Mouse (Mus musculus) frontal cortex, adult 2 months (tissue): Measurements from ENCODE around the gene Gm26897. TPM values are rescaled to one million over a fixed set of nuclear protein-coding genes. Genes with fewer than 3 reads are reported as not detected.

Experiments
- DNase-seq, 2 experiments: peaks; one replicate each; pipeline ENCODE4 v3.0.0; 2022; ENCODE audit warnings: low spot score in 1 of 2; ENCODE audit errors: extremely low spot score in 1 of 2
- polyA plus RNA-seq: library from polyadenylated mRNA; depleted of rRNA; stranded (reverse); fragments of >200 nt; gene quantifications from 2 replicates; pipeline ENCODE4 v1.2.3, GENCODE M21; 2012

The Gm26897 gene
- polyA plus RNA-seq, 1 experiment: not detected

DNA sequence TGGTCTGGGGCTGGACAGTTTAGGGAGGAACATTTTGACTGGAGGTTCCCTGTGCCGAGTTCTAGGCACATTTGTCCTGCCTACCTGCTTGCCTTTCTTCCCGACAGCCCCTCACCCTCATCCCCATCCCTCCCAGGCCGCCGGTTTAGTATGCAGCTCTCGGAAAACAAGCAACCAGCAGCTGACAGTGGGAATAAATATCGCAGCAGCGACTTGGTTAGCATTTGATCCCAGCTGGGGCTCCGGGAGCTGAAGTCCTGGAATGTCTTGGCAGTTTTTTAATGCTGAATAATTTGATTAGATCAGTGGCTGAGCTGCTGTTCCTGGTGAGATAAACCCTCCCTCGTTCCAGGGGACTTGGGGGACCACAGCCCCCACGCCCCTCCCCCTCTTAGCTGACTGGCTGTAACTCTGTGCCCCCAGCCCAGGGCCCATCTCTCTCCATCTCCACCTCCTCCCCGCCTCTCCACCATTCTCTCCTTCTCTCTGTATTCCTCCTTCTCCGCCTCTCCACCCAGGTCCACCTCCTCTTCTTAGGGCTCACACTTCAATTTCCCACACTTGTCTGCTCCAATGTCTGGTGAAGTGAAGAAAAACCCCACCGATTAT lies 8.7 kb downstream of the Gm26897 start:
- no peak for DNase-seq

DNA sequence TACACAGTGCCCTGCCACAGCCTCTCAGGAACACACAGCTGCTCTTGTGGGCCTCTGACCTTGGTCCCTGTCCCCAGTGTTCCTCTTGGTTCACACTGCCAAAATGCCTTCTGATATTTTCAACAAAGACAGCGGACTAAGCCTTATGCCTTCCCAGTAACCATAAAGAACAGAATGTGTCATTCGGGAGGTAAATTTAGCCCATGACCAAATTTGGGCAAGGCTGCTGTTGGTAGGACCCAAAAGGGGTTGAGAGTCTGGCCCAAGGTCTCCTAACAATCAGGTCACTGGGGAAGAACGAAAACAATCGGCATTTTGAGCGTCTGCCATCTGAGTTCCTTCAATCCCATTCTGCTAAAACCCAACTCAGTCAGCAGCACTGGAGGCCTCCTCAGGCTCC lies 15.9 kb downstream of the Gm26897 start:
- no peak for DNase-seq

DNA sequence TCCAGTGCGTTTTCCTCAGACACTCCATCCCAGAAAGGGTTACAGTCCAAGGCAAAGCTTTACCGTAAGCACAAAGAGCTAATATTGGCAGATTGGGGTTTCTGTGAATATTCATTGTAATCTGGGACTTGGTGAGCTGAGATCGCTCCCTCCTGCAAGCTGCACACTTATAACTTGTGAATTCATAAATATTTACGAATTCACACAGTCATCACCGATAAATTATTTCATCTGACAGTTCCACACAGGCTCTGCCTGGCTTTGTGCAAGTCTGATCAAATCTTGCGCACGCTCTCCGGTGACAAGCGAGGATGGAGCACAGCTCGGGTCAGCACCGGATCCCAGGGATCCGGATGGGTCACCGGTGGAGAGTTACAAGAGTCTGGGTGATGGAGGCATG lies 16.4 kb downstream of the Gm26897 start:
- DNase-seq: no peak

DNA sequence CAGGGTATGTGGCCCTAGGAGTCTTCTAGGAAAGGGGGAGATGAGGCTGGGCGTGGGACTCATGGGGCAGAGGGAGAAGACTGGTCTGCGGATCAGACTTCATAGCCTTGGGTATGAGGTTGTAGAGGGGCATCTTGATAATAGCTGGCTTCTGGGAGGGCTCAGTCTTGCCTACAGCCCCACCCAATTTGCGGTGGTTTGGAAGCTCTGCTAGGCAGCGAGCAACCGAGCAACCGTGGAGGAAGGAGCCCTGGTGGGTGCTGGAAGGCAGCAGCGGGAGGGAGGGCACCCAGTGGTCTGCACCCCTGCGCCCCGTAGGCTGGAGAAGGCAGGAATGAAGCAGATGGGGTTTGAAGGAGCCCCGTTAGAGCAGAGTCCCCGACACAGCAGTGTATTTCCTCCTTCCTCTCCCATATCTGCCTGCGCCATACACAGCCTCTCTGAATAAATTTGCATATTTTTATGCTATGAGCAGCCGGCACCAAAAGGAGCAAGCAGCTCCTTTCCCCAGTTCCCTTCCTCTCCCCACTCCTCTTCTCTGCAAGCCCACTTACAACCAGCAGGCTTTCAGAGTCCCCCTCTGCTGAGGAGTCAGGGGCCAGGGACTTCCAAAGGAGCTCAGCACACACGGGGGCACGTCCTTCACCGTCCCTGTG lies 20.9 kb downstream of the Gm26897 start:
- DNase-seq: peak in 1 of 2 experiments; percentile 56

DNA sequence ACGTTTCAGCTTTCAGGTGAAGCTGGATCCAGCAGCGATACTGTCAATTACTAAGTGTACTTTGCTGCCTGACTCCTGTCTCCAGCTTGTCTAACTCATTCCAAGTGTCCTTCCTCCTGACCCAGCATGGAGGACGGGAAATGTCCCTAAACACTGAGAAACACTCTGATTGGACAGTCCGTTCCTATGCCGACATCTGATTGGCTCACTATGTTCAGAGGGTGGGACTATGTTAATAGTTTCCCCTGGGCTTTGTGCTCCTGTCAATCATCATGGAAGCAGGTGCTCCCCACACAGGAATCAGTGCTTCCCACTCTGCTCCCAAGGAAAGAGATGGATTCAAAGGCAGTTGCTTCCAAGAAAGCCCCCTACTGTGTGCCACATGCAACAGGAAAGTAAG lies 21.6 kb downstream of the Gm26897 start:
- peak in 1 of 2 experiments; percentile 43 for DNase-seq

DNA sequence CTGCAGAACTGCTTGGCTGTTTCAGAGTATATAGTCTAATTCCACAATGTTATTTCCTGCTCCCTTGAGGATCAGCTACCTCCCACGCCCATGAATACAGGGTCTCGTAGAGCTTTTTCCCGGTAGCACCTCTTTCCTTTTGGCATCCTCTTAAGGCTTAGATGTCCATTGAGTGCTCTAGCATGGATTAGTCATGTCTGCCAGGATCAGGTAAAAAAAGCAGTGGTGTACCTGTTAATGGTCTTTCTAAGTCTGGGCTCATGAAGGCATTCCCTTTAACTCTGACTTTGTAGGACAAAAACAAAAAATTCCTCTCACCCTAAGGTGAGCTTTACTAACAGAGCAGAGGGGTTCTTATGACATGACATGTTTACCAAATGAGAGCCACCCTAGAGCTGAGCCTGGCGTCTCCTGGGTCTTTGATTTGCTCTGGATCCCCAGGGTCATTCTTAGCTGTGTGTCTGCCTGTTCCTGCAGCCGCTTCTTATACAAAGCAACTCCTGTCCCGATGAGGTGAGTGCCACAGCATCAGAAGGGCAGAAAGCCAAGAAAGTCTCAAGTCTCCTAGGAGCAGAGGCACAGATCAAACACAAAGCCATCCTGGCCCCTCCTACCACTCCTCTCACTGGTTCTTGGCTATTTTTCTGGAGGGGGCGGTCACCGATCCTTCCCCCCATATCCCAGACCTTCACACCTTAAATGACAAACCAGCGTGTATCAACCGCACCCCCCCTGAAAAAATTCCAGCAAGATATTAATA lies 27.2 kb downstream of the Gm26897 start:
- peak in 1 of 2 experiments; percentile 35 for DNase-seq

DNA sequence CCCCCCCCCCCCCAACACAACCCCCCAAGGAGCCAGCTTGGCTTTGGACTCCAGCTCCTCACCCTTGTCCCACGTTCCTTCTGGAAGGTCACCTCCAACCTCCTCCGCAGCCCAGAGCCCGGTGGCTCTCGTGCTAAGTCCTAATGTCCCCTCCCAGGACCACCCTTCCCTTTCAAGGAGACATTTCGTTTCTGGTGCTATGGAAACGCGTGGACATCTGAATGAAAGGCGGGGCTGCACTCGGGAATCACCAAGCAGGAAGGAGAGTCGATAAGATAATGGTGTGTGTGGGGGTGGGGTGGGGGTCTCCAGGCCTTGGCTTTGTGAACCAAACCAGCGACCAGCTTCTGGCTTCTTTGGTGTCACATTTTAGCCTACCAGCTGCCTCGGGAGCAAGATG lies 27.9 kb downstream of the Gm26897 start:
- DNase-seq: no peak

DNA sequence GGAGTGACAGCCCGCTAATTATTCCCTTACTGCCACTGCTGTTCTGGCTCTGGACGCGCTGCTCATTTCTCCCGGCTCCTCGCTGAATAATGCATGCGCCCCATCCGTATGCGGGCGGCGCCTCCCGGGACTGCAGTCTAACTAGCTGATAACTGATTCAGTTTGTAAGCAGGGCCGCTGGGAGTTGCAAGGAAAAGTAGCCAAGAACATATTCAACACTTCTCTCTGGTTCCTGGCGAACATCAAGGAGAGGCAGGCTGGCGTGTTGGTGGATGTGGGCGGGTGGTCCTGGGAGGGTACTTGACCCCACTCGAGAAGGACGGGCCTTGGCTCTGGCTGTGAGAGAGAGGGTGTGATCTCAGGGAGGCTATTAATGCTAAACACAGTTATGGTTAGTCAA lies 28.4 kb downstream of the Gm26897 start:
- peak; percentile 84 to 90 for DNase-seq

DNA sequence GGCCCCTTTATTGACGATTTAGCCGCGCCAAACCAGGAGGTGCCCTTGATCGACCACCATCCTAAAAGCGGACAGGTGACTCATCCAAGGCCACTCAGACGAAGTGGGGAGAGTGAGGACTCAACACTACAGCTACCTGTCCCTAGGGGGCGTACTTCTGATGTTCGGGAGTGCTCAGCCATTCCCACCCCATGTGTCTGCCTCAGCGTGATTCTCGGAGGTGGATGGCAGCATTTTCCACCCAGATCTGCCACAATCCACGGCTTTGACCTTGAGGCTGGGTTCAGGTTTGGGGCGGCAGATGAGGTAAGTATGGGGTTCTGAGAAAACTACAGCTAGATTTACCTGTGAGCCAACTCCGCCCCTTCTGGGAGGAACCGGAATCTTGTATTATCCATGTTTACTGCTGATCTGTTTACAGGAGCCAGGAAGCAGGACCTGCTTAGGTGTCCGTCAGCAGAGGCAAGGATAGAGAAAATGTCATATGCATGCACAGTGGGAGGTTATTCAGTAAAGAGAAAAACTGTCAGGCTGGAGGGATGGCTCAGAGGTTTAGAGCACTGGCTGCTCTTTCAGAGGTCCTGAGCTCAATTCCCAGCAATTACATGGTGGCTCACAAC lies 32.1 kb downstream of the Gm26897 start:
- DNase-seq: no peak

DNA sequence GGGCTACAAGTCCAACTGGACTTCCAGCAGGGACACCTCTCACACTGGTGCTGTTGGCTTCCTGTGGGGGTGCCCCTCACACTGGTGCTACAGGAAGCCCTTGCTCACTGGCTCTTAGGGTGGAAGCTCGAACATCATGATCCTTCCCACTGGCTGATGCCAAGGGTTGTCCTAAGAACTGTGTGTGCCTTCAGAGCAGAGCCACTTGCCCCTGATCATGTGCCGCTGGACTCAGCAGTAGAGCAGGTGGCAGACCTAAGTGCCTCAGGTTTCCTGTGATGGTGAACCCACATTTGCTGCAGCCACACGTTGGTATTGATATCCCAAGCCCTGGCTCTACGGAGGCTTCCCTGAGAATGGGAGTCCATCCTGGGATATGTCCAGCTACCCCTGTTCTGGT lies 33.0 kb downstream of the Gm26897 start:
- no peak for DNase-seq

DNA sequence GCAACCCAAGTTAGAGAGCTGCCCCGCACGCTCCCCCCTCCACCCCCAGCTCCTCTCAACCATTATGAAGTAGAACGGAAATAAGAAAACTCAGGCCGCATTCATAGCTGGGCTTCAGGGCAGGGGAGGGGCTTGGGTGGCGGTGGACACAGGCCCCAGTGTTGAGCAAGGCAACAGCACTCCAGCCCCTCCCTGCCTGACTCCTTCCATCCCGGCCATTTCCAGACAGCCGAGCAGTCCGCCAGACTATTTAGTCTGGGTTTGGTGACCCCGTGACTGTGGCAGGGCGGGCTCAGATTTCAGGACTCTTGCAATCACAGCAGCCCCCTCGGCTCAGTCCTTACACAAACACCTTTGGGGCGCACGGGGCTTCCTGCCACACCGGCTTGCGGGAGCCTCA lies 36.5 kb downstream of the Gm26897 start:
- no peak for DNase-seq

DNA sequence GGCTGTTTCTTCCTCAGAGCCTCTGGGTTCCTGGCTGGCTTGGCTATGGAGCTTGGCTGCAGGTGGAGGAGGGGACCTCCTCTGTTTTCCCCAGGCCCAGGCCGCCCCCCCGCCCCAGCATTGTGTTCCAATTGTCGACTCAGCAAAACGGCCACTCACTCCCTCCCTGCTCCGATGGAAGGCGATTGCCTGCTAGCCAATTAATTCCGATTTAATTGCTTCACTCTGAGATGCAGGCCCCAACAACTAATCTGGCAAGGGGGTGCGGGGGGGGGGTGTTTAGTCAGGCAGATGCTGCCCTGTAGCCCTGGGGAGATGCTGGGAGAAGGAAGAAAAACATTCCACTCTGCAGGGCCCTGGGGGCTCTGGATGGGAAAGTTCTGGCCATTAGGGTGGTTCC lies 38.4 kb downstream of the Gm26897 start:
- DNase-seq: no peak

DNA sequence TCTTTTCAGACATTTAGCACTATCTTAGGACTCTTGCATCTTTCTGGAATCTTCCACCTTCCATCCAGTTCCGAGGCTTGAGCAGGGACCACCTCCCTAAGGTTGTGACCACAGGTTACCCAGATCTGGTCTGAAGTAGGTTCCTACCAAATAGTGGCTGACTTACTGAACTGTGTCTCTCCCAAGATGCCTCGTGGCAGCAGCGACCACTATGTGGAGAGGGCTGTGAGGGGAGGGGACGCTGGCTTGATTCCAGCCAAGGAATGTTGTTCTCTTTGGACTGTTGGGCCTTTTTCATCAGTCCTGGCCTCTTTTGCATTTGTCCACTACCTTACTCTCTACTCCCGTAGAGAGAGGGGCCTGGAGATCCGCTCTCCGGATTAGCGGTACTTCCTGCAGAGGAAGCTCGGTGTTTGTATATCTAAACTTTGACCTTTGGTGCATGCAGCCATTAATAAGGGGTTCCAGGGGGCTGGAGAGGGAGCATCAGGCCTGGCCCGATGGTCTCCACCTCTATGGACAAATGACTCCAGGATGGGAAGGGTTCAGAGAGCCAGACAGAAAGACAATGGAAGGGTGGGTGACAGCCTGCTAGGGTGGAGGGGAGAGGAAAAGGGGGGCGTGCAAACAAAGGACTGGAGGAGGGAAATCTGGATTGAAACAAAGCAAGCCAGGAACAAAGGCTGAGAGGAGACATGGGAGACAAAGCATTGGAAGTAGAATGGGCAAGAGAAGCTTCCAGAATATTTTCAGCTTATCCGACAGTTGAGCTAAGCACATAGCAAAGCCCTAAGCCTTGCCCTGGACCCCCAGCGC lies 39.1 kb downstream of the Gm26897 start:
- no peak for DNase-seq

DNA sequence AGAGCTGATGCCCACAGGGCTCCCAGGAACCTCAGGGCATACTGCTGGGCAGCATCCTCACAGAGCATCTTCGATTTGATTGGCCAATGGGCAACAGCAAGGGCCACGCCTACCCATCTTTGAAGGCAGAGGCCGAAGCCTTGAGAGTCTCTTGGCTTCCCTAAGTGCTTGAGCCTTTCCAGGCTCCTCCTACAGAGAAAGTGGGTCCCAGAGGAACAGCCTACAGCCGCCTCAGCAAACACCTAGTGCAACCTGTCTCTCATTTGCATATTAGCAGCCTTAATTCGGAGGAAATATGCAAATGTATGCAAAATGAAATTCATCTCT lies 39.6 kb downstream of the Gm26897 start:
- no peak for DNase-seq

DNA sequence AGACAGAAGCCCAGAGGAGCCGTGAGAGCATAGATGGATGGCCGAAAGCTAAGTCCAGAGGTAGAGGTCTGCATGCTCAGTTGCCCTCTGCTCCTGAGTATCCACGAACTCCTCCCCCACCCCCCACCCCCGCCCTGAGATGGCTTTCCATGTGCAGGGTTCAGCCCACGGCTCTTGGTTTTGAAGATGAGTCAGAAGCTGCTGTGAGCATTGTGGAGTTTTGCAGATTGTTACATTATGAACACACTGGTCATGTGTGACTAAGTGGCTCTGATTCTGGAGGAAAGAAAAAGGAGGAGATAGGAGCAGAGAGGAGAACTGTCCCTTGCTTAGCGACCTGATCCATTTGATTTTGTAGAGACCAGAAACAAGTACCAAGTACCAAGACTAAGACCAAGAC lies 42.5 kb downstream of the Gm26897 start:
- DNase-seq: no peak

DNA sequence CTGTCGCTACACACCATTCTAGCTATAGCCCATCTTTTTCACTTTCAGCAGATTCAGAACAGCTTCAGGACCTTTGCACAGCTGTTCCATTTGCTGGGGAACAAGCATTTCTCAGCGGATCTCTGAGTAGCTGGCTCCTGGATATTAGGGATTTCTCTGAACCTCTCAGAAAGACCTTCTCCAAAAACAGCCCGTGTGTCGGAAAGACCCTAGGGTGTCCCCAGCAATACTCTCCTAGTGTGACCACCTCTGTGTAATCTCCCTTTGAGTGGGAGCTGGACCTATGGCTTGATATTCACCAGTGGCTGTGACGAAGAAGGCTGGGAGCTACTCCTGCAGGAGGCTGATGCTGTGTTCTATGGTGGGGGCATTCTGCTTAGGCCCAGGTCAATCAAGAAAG lies 44.4 kb downstream of the Gm26897 start:
- no peak for DNase-seq

DNA sequence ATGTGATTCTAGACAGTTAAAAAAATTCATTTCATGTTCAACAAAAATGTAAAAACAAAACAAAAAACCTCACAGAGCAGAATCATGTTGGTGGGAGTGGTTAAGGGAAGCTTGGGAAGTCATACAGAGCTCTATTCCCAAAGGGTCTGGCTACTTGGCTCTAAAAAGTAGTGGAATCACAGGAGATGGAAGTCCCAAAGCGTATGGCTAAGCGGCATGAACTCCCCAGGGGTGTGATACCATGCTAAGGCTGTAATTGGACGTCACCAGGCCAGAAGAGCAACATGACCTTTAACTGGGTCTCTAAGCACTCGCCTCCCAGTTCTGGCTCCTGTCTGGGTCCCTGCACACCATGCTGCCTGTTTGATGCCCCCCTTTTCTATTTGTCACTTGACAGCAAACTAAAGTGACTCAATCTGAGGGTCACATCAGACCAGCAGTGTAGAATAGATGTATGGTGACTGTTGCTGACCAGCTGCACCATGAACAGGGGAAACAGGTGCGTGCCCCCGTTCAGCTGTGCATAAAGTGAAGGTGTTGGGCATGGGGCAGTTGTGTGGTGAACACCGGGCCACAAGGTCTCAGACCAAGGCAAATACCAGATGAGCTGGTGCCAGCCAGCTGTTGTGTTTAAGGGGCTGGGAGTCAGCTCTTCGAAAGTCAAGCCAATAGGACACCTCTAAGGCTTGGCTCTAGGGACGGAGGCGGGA lies 46.2 kb downstream of the Gm26897 start:
- no peak for DNase-seq
